In genomic region chr6:78967641-78968040, GRCm38 (mm10) we compare ENCODE assay signal across 22 mouse cellular contexts.
"Had no signal": no experiment of that assay in that cellular context is flagged by ENCODE, and none has a peak within 500 bp of the region (broad histone marks: within the 10 kb centered on the region; RNA-seq: fewer than 3 reads in every experiment).

No protein-coding gene starts in this region.

- DNase-seq: forebrain, postnatal 0 days; gastrocnemius, postnatal 14 days; heart, adult 18-20 months; heart, postnatal 10 days; heart, postnatal 4 days; kidney, adult 18-20 months; kidney, adult 8-10 months; kidney, postnatal 10 days; kidney, postnatal 25 days; kidney, postnatal 4 days; liver had no signal

- H3K4me3 ChIP-seq: heart, embryonic 10.5 days; heart, embryonic 12.5 days; hindbrain, embryonic 13.5 days; intestine, embryonic 15.5 days; layer of hippocampus, adult 2 months; left cerebral cortex, adult 2 months; limb, embryonic 10.5 days; limb, embryonic 12.5 days had no signal

- H3K27me3 ChIP-seq: heart, embryonic 12.5 days; hindbrain, embryonic 13.5 days; intestine, embryonic 15.5 days; limb, embryonic 12.5 days had no signal

- ATAC-seq: forebrain, postnatal 0 days; hindbrain, embryonic 16.5 days; inflammation-experienced regulatory T-cells, adult 6 months; intestine, embryonic 15.5 days; intestine, postnatal 0 days had no signal

- H3K9ac ChIP-seq: forebrain, postnatal 0 days; heart, embryonic 12.5 days; hindbrain, embryonic 13.5 days; intestine, embryonic 15.5 days; limb, embryonic 12.5 days had no signal

- H3K4me2 ChIP-seq: heart, embryonic 12.5 days; hindbrain, embryonic 13.5 days; intestine, embryonic 15.5 days; limb, embryonic 12.5 days had no signal

- H3K9me3 ChIP-seq: heart, embryonic 10.5 days; heart, embryonic 12.5 days; hindbrain, embryonic 13.5 days; intestine, embryonic 15.5 days; limb, embryonic 10.5 days; limb, embryonic 12.5 days had no signal

- H3K27ac ChIP-seq: heart, embryonic 10.5 days; hindbrain, embryonic 13.5 days; intestine, embryonic 15.5 days; layer of hippocampus, adult 2 months; left cerebral cortex, adult 2 months; limb, embryonic 10.5 days; limb, embryonic 12.5 days had no signal

- H3K4me1 ChIP-seq: heart, embryonic 10.5 days; heart, embryonic 12.5 days; hindbrain, embryonic 13.5 days; intestine, embryonic 15.5 days; limb, embryonic 10.5 days; limb, embryonic 12.5 days had no signal

- H3K36me3 ChIP-seq: heart, embryonic 10.5 days; heart, embryonic 12.5 days; hindbrain, embryonic 13.5 days; intestine, embryonic 15.5 days; limb, embryonic 10.5 days; limb, embryonic 12.5 days had no signal
